ENCODE assay signal across 7 mouse cellular contexts in genomic region chr10:7955634-7956121, GRCm38 (mm10). TPM values are rescaled to one million over a fixed set of nuclear protein-coding genes. Genes with fewer than 3 reads are reported as not detected.
A peak's percentile ranks its signal among the peaks of the same experiment; 100 is the strongest.
DNase-seq lines count a peak whose midpoint lies in the region; ATAC-seq and TF ChIP-seq lines count a peak whose summit lies in the region.

No protein-coding gene starts in this region.

- H3K36me3 ChIP-seq in G1E (replicated peaks), result peaks cover 10% of the 10 kb centered on the region
- no peaks in the 10 kb centered on the region for H3K36me3 ChIP-seq in midbrain, embryonic 12.5 days

- intact Hi-C loops in heart, postnatal 36 days (cut with DNase I), result loop anchor here (2.0 to 5.0 kb wide), 3 partner anchors 33 to 163 kb away; partner anchors contain the start of genes Ginm1 and Ppil4
- intact Hi-C loops in left cerebral cortex, postnatal 14 days (cut with DNase I), result loop anchor here (1.0 kb wide), 1 partner anchor 241 kb away; no protein-coding TSS in a partner anchor

- peaks cover 37% of the 10 kb centered on the region for H3K4me1 ChIP-seq in G1E (ENCODE audit: insufficient read depth, low read depth, low read length)
- H3K4me1 ChIP-seq in embryonic fibroblast, embryonic 13.5 days (ENCODE audit: control insufficient read depth, insufficient read depth, low read length), result peaks cover 4% of the 10 kb centered on the region; the same call in 1 of the 2 replicates
- H3K4me1 ChIP-seq in midbrain, embryonic 12.5 days, result peaks cover 18% of the 10 kb centered on the region

- TF ChIP-seq POLR2A in embryonic fibroblast, embryonic 13.5 days (IDR thresholded peaks at IDR 0.05; ENCODE audit: low read depth, low read length), result no peak

- ATAC-seq in G1E (ENCODE audit: extremely low read depth, insufficient number of reproducible peaks, low FRiP score, poor library complexity, severe bottlenecking), result no peak
- ATAC-seq in midbrain, embryonic 12.5 days (ENCODE audit: low FRiP score, low read depth), result peak; percentile 80; the same call in 1 of the 2 replicates

- H3K9ac ChIP-seq in midbrain, embryonic 12.5 days (replicated peaks), result peak overlapping the region; percentile 99

- peak overlapping the region; percentile 42; the same call in 1 of the 2 replicates for H3K27ac ChIP-seq in embryonic fibroblast, embryonic 13.5 days (ENCODE audit: insufficient read depth, low read length)
- H3K27ac ChIP-seq in midbrain, embryonic 12.5 days (replicated peaks), result peak overlapping the region; percentile 100

- DNase-seq in G1E (ENCODE audit: low spot score), result no peak
- peak; percentile 27 for DNase-seq in adrenal gland, adult 8-10 months
- DNase-seq in heart, postnatal 36 days, result peak; percentile 50 to 78
- DNase-seq in left cerebral cortex, postnatal 14 days (ENCODE audit: low spot score in 2 of 2), result peak; percentile 18 to 24
- DNase-seq in spleen, postnatal 4 days (ENCODE audit: low spot score in 2 of 2), result peak; percentile 60 to 84

- TF ChIP-seq CTCF in G1E (IDR thresholded peaks at IDR 0.05; ENCODE audit: low read depth, low read length), result no peak
- TF ChIP-seq CTCF in embryonic fibroblast, embryonic 13.5 days (IDR thresholded peaks at IDR 0.05; ENCODE audit: borderline replicate concordance, insufficient read depth, low read length), result no peak

- H3K4me2 ChIP-seq in midbrain, embryonic 12.5 days (replicated peaks), result peak overlapping the region; percentile 85

- no peaks in the 10 kb centered on the region for H3K9me3 ChIP-seq in G1E (replicated peaks)
- no peaks in the 10 kb centered on the region for H3K9me3 ChIP-seq in midbrain, embryonic 12.5 days

- peaks cover 8% of the 10 kb centered on the region for H3K27me3 ChIP-seq in G1E (ENCODE audit: insufficient read depth, low read length)
- H3K27me3 ChIP-seq in midbrain, embryonic 12.5 days, result no peaks in the 10 kb centered on the region

- peak overlapping the region; percentile 85 for H3K4me3 ChIP-seq in G1E (ENCODE audit: low read depth, low read length)
- peak overlapping the region; percentile 100 for H3K4me3 ChIP-seq in embryonic fibroblast, embryonic 13.5 days (ENCODE audit: insufficient read depth, low read length)
- H3K4me3 ChIP-seq in midbrain, embryonic 12.5 days, result peak overlapping the region; percentile 98

- WGBS in midbrain, embryonic 12.5 days, result 0% methylated on average over 18 of the region's 76 CpGs

RNA-seq across cellular contexts. Expression of gene Tab2, which starts 0.4 kb away (rescaled TPM):
- total RNA-seq in G1E (2014; fragmentation: Nextera tagmentation), result 339 and 398 TPM in 2 replicates
- 68.5 and 74.7 TPM in 2 replicates for total RNA-seq in G1E (2017)
- polyA plus RNA-seq in G1E (2012), result 14.7 and 15.9 TPM in 2 replicates
- 10 to 100 TPM; 43.7 to 54.0 (median 50.3) TPM for total RNA-seq in adrenal gland, adult 8-10 months (2022)
- polyA plus RNA-seq in embryonic fibroblast, embryonic 13.5 days (2011; ENCODE audit: insufficient read length, low read depth, missing spikeins), result 136 and 170 TPM in 2 replicates
- total RNA-seq in heart, postnatal 36 days (2021), result 10 to 100 TPM; 43.3 to 45.7 TPM
- total RNA-seq in left cerebral cortex, postnatal 14 days (2021), result 10 to 100 TPM; 52.9 to 56.3 TPM
- 20.2 and 21.5 TPM in 2 replicates for polyA plus RNA-seq in midbrain, embryonic 12.5 days (2016; fragmentation: Nextera tagmentation; extraction: Ambion mirVana)
